Mouse (Mus musculus) adrenal gland, adult 8-10 months (tissue): ENCODE data around the gene Itga9. TPM values are rescaled to one million over a fixed set of nuclear protein-coding genes. Genes with fewer than 3 reads are reported as not detected.
A peak's percentile ranks its signal among the peaks of the same experiment; 100 is the strongest.

Experiments
- DNase-seq: peaks from one replicate; pipeline ENCODE4 v3.0.0; 2022
- total RNA-seq, 4 experiments: library from RNA; stranded (reverse); gene quantifications; 2 replicates each; pipeline ENCODE4 v1.2.4; 2022

Itga9 gene
- total RNA-seq, 4 experiments from 2014 or later, result 64.9 to 75.4 (median 67.8) TPM

GRCm38 (mm10) chr9:118881281-118881945 is 274.9 kb downstream of the Itga9 start:
- no peak for DNase-seq

- DNase-seq, result no peak
Measured at GRCm38 (mm10) chr9:118881946-118882284, 275.4 kb downstream of the Itga9 start.

GRCm38 (mm10) chr9:118883150-118883549 is 276.7 kb downstream of the Itga9 start:
- DNase-seq, result no peak

GRCm38 (mm10) chr9:118885785-118886184 is 279.3 kb downstream of the Itga9 start:
- peak; percentile 62 for DNase-seq

GRCm38 (mm10) chr9:118887201-118887600 is 280.7 kb downstream of the Itga9 start:
- DNase-seq, result no peak

- DNase-seq, result no peak
Measured at GRCm38 (mm10) chr9:118887734-118888133, 281.2 kb downstream of the Itga9 start.

GRCm38 (mm10) chr9:118890149-118890548 is 283.7 kb downstream of the Itga9 start:
- no peak for DNase-seq

- DNase-seq, result no peak
Measured at GRCm38 (mm10) chr9:118890645-118891044, 284.2 kb downstream of the Itga9 start.

GRCm38 (mm10) chr9:118891068-118891467 is 284.6 kb downstream of the Itga9 start:
- DNase-seq, result no peak

GRCm38 (mm10) chr9:118891593-118891992 is 285.1 kb downstream of the Itga9 start:
- DNase-seq, result no peak

- DNase-seq, result no peak
Measured at GRCm38 (mm10) chr9:118895101-118895500, 288.6 kb downstream of the Itga9 start.

- no peak for DNase-seq
Measured at GRCm38 (mm10) chr9:118900677-118901076, 294.2 kb downstream of the Itga9 start.

GRCm38 (mm10) chr9:118901917-118902316 is 295.4 kb downstream of the Itga9 start:
- DNase-seq, result no peak

- peak; percentile 80 for DNase-seq
Measured at GRCm38 (mm10) chr9:118907934-118908620, 301.6 kb downstream of the Itga9 start.

- no peak for DNase-seq
Measured at GRCm38 (mm10) chr9:118913048-118913447, 306.6 kb downstream of the Itga9 start.

GRCm38 (mm10) chr9:118913613-118914012 is 307.1 kb downstream of the Itga9 start:
- no peak for DNase-seq

GRCm38 (mm10) chr9:118914589-118914988 is 308.1 kb downstream of the Itga9 start:
- no peak for DNase-seq

GRCm38 (mm10) chr9:118915290-118915689 is 308.8 kb downstream of the Itga9 start:
- DNase-seq, result no peak

GRCm38 (mm10) chr9:118919672-118920186 is 313.2 kb downstream of the Itga9 start:
- DNase-seq, result no peak

- peak; percentile 59 for DNase-seq
Measured at GRCm38 (mm10) chr9:118920798-118921515, 314.5 kb downstream of the Itga9 start.

GRCm38 (mm10) chr9:118921926-118922325 is 315.4 kb downstream of the Itga9 start:
- no peak for DNase-seq

GRCm38 (mm10) chr9:118924554-118925085 is 318.1 kb downstream of the Itga9 start:
- no peak for DNase-seq
